Mouse (Mus musculus) heart, adult 2 months (tissue): ENCODE data around the gene Skil. TPM values are rescaled to one million over a fixed set of nuclear protein-coding genes. Genes with fewer than 3 reads are reported as not detected.

ENCODE experiments used
- DNase-seq, 2 experiments: peaks; one replicate each; pipeline ENCODE4 v3.0.0; 2021
- H3K27ac ChIP-seq: fragments of 200-600 bp; 2 replicates; pipeline ENCODE4 v1.8.1; 2022
- H3K27me3 ChIP-seq: fragments of 200-500 bp; 2 replicates; pipeline ENCODE4 v1.6.1; 2012; ENCODE audit warnings: mild to moderate bottlenecking, low read length, inconsistent platforms, mixed read lengths; ENCODE audit not compliant: control insufficient read depth, insufficient read depth
- H3K36me3 ChIP-seq: fragments of 200-500 bp; 2 replicates; pipeline ENCODE4 v1.6.1; 2012; ENCODE audit warnings: low read length, inconsistent platforms; ENCODE audit not compliant: control insufficient read depth, insufficient read depth
- H3K4me1 ChIP-seq: fragments of 200-500 bp; 2 replicates; pipeline ENCODE4 v1.6.1; 2011; ENCODE audit warnings: low read length; ENCODE audit not compliant: control insufficient read depth, insufficient read depth
- H3K4me3 ChIP-seq: fragments of 200-600 bp; 2 replicates; pipeline ENCODE4 v1.8.1; 2022
- H3K79me2 ChIP-seq: fragments of 200-500 bp; replicated peaks from 2 replicates; pipeline ENCODE4 v1.6.1; 2012; ENCODE audit warnings: mild to moderate bottlenecking, inconsistent platforms, low read length, moderate library complexity, mixed read lengths; ENCODE audit not compliant: control insufficient read depth, insufficient read depth
- H3K9ac ChIP-seq: fragments of 200-500 bp; 2 replicates; pipeline ENCODE4 v1.6.1; 2012; ENCODE audit warnings: low read depth, mild to moderate bottlenecking, control low read depth, inconsistent platforms, low read length, mixed read lengths
- CTCF ChIP-seq: fragments of 200-600 bp; IDR thresholded peaks from 2 replicates; pipeline ENCODE4 v1.8.1; 2022; ENCODE audit warnings: antibody characterized with exemption, mild to moderate bottlenecking, moderate library complexity
- EP300 ChIP-seq: fragments of 200-500 bp; IDR thresholded peaks from 2 replicates; pipeline ENCODE4 v1.6.1; 2011; ENCODE audit warnings: low read depth, low read length, control low read depth; ENCODE audit not compliant: insufficient read depth
- POLR2A ChIP-seq: fragments of 200-500 bp; IDR thresholded peaks from 2 replicates; pipeline ENCODE4 v1.6.1; 2011; ENCODE audit warnings: mild to moderate bottlenecking, low read depth, low read length, control low read depth; ENCODE audit not compliant: insufficient read depth
- WGBS: fragments of 180-500 bp; shearing (Covaris S2); methylation state at CpG from one replicate; pipeline ENCODE4 v1.1.7; 2018; 5-methylcytosine and 5-hydroxymethylcytosine counted together
- intact Hi-C: fragments of 180-260 bp; cut with DNase I; formaldehyde crosslinking; loops from one replicate; pipeline ENCODE4 v1.15.1; 2025
- polyA plus RNA-seq: library from polyadenylated mRNA; depleted of rRNA; stranded (reverse); fragments of >200 nt; gene quantifications from 2 replicates; pipeline ENCODE4 v1.2.3, GENCODE M21; 2012
- total RNA-seq, 2 experiments: library from RNA; stranded (reverse); gene quantifications; 2 replicates each; pipeline ENCODE4 v1.2.3; 2021

Skil gene
- total and polyA plus RNA-seq, 3 experiments = 8.0 to 15.4 (median 14.2) TPM

DNA sequence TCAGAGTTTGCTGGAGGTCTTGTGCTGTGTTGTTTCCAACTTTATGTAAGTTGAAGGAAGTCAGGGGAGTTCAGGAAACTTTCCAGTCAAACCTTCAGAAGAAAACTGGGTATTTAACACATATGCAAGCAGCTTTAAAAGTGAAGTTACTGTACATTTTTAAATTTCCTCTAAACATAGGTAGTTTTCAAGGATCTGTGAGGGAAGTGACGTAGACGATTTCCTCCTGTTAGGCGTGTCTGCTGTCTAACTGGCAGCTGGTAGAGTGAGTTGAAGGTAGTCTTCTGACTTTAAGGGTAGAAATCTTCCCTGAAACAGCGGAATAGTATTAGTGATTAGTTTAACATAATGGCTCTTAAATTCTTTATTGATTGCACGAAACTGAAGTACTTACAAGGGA lies 5.2 kb downstream of the Skil start:
- Histone ChIP-seq H3K4me1 (peaks cover 13% of the 10 kb centered on the region), H3K36me3 (peaks cover 41% of the 10 kb centered on the region), H3K27ac (no peak overlapping the region), H3K79me2 (peaks cover 3% of the 10 kb centered on the region; the same call in 1 of the 2 replicates), H3K27me3 (no peaks in the 10 kb centered on the region), H3K9ac (no peak overlapping the region), H3K4me3 (peak overlapping the region; percentile 11; the same call in 1 of the 2 replicates)
- intact Hi-C loops = no loop called here
- TF ChIP-seq POLR2A (no peak), EP300 (no peak), CTCF (no peak)
- no peak for DNase-seq
- 47% methylated on average over 5 of the region's 5 CpGs for WGBS

- peaks cover 41% of the 10 kb centered on the region for H3K36me3 ChIP-seq
- intact Hi-C loops = no loop called here
- H3K4me1 ChIP-seq = peaks cover 13% of the 10 kb centered on the region
- peak in 1 of 2 experiments; percentile 9 for DNase-seq
- H3K27me3 ChIP-seq = no peaks in the 10 kb centered on the region
- TF ChIP-seq CTCF (no peak), POLR2A (no peak), EP300 (no peak)
- peaks cover 3% of the 10 kb centered on the region; the same call in 1 of the 2 replicates for H3K79me2 ChIP-seq
- WGBS = 83% methylated on average over 3 of the region's 3 CpGs
- no peak overlapping the region for H3K9ac ChIP-seq
- no peak overlapping the region for H3K4me3 ChIP-seq
- H3K27ac ChIP-seq = no peak overlapping the region
Observed at GRCm38 (mm10) chr3:31100802-31101201, 5.9 kb downstream of the Skil start.

- Histone ChIP-seq H3K27ac (no peak overlapping the region), H3K9ac (no peak overlapping the region), H3K4me3 (no peak overlapping the region), H3K4me1 (peaks cover 13% of the 10 kb centered on the region), H3K36me3 (peaks cover 21% of the 10 kb centered on the region), H3K79me2 (peaks cover 5% of the 10 kb centered on the region), H3K27me3 (no peaks in the 10 kb centered on the region)
- peak in 1 of 2 experiments; percentile 9 for DNase-seq
- intact Hi-C loops = no loop called here
- WGBS = 64% methylated on average over 6 of the region's 6 CpGs
- no peak for TF ChIP-seq POLR2A
- TF ChIP-seq CTCF = no peak
- TF ChIP-seq EP300 = no peak
Observed at GRCm38 (mm10) chr3:31104936-31105335, 10.1 kb downstream of the Skil start.

DNA sequence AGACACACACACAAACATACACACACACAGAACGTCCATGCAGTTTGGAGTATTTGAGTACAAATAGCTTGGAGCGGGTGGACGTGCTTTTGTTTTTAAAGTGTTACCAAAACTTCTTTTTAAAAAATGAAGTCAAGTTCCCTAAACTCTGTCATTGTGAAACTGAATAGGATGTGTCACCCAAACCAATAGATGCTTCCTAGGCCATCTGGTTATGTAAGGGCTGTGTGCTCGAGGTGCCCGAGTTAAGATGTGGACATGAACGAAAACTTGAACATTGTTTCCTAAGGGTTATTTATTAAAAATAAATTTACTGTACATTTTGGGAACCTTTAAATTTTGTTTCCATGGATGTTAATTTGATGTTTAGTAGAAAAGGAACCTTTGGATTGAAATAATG lies 11.7 kb downstream of the Skil start:
- H3K79me2 ChIP-seq = peaks cover 4% of the 10 kb centered on the region

DNA sequence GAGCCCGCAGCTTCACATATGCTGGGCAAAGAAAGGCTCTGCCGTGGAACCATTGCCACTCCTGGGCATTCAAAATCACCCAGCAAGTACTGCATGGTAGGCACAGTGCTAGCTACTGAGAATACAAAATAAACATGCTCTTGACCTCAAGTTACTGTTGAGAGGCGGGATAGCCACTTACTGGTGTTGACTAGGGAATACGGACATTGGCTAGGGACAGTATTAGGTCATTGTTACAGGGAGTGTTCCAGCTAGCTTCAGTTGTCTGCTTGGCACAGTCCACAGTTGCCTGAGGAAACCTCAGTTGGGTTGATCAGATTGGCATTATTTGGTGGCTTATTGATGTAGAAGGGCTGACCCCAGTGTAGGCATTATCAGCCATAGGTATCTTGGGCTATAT lies 12.8 kb downstream of the Skil start:
- Histone ChIP-seq H3K9ac (no peak overlapping the region), H3K79me2 (peaks cover 3% of the 10 kb centered on the region), H3K27me3 (no peaks in the 10 kb centered on the region), H3K4me1 (peaks cover 11% of the 10 kb centered on the region), H3K27ac (no peak overlapping the region), H3K36me3 (peaks cover 9% of the 10 kb centered on the region), H3K4me3 (no peak overlapping the region)
- peak; percentile 30 to 40 for DNase-seq
- 38% methylated on average over 4 of the region's 4 CpGs for WGBS
- intact Hi-C loops = no loop called here
- TF ChIP-seq POLR2A = no peak
- TF ChIP-seq EP300 = no peak
- TF ChIP-seq CTCF = no peak

More for the DNA sequence above, 11.7 kb downstream of the Skil start:
- H3K9ac ChIP-seq = no peak overlapping the region
- DNase-seq = no peak
- intact Hi-C loops = no loop called here
- H3K4me1 ChIP-seq = peaks cover 12% of the 10 kb centered on the region
- H3K27ac ChIP-seq = no peak overlapping the region
- TF ChIP-seq CTCF = no peak
- no peak for TF ChIP-seq EP300
- no peak for TF ChIP-seq POLR2A
- peaks cover 12% of the 10 kb centered on the region for H3K36me3 ChIP-seq
- no peaks in the 10 kb centered on the region for H3K27me3 ChIP-seq
- H3K4me3 ChIP-seq = no peak overlapping the region
- 85% methylated on average over 6 of the region's 6 CpGs for WGBS

DNA sequence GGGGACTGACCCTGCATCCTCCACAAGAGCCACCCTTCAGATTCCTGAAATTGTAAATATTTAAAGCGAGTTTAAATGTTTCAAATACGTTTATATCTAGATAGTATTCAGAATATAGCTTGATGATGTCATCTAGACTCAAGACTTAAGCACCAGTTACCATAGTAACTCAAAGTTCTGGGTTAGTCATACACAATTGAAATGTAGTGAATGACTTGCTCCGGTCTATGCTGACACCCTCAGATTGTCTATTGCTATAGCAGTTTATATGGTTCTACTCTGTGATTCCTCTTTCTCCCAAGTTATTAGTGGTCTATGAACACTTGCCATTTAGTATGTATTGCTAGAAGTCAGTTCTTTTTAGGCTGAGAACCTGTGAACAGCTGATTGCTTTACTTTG lies 14.2 kb downstream of the Skil start:
- Histone ChIP-seq H3K36me3 (peaks cover 9% of the 10 kb centered on the region), H3K27ac (no peak overlapping the region), H3K4me3 (no peak overlapping the region), H3K9ac (no peak overlapping the region), H3K27me3 (no peaks in the 10 kb centered on the region), H3K4me1 (peaks cover 11% of the 10 kb centered on the region), H3K79me2 (peaks cover 3% of the 10 kb centered on the region; the same call in 1 of the 2 replicates)
- 43% methylated on average over 3 of the region's 3 CpGs for WGBS
- no peak for DNase-seq
- intact Hi-C loops = no loop called here
- TF ChIP-seq CTCF (peak; percentile 60), EP300 (no peak), POLR2A (no peak)
